Mouse (Mus musculus) heart, adult 8-10 months (tissue): Measurements from ENCODE around the gene Gm10697. TPM values are rescaled to one million over a fixed set of nuclear protein-coding genes. Genes with fewer than 3 reads are reported as not detected.
"Not testable (repeated sequence)": the region's sequence is repeated elsewhere in the genome, so short reads cannot be mapped to it uniquely, and the experiment has no call there.

Experiments
- DNase-seq: peaks from one replicate; pipeline ENCODE4 v3.0.0; 2022; ENCODE audit warnings: low spot score
- total RNA-seq, 4 experiments: library from RNA; stranded (reverse); gene quantifications; 2 replicates each; pipeline ENCODE4 v1.2.4; 2022

Gene Gm10697
- total RNA-seq, result not detected

DNA sequence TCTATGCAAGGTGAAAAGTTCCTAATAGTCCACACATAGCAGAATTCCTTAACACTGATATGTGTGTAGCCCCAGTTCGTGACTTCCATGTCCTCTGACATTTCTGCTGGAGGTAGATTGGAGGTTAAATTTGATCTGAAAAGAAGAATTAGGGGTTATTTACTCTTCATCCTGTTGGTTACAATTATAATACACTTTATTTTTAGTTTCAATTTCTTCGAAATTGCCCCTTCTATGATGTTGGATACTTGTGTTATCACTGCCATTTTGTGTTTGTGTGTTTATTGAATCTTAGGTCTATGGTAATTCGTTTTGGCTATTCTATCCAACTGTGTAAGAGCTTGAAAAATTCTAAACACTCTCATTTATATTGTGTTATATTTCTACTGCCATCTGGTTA is at the start of gene Gm10697:
Gene Gm10697 (minus strand): TSS at position 101 of the 400 bp plus-strand sequence.
- DNase-seq, result not testable (repeated sequence)

DNA sequence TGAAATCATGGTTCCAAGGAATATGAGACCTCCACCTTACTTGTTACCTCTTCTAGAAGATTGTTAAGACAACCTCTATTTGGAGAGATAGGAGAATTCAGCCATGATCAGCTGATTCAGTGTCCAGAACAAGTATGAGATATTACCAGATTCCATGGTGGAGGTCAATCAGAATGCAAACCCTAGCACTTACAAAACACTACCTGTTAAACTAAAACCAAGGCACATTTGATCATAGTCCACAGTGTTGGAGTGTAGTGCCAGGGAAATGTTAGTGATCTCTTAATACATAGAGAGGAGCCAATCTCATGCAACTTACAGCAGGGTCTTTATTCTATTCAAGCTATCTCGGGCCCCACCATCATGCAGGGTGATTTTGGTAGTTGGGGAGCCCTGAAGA is 42.6 kb upstream of the Gm10697 start:
- not testable (repeated sequence) for DNase-seq

DNA sequence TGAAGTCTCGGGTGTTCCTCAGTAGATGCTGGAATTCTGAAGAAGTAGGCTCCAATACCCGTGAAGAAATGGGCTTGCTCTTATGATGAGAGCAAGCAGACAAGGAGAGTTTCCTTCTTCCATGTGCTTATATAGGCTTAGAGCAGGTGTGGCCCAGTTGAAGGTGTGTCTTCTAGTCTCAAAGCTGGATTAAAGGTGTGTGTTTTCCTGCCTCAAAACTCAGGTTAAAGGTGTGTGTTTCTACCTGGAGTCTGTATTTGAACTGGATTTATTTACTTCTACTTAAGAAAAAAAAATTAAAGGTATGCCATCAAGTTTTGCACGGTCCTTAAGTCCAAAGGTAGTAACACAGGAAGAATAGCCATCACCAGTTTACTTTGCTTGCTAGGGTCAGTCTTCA is 17.7 kb downstream of the Gm10697 start, which contains the start of gene Gm9125:
Gene Gm9125 (minus strand): TSS at position 101 of the 400 bp plus-strand sequence.
- DNase-seq, result not testable (repeated sequence)

DNA sequence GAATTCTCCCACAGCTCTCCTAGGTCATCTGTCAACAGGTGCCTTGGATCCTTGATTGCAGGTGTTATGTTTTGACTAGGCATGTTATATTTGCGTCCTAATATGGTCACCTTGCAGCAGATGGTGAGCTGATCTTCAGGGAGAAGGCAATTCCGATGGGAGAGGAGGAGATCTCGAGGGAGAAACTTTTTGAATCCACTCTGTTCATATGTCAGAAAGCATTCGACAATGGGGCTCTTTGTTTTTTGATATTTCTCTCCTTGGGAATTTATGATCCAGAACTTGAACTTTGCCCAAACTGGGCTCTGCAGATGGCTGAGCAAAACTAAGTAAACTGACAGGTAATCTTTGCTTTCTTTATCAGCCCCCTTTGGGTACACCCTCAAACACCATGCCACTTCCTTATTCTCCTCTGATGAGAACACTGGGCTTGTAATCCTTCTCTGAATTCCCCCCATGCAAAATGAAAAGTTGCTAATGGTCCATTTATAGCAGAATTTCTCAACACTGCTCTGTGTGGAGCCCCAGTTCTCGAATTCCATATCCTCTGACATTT is 22.8 kb downstream of the Gm10697 start:
- DNase-seq, result not testable (repeated sequence)

DNA sequence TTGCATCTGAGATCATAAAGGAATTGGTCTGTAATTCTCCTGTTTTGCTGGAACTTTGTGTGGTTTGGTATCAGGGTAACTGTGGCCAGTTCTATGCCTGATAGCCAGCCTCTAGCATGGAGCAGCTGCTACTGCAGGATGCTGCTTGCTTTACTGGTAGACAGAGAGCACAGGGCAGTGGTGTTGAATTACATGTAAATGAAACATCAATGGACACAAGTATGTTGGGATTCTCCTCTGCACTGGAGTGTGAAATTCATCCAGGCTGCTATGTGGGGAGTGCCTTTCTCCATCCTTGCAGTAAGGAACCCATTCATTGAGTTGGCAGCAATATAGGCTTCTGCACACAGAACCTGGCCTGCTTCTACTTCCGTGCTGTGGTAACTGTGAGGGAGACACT is 34.2 kb downstream of the Gm10697 start:
- not testable (repeated sequence) for DNase-seq

DNA sequence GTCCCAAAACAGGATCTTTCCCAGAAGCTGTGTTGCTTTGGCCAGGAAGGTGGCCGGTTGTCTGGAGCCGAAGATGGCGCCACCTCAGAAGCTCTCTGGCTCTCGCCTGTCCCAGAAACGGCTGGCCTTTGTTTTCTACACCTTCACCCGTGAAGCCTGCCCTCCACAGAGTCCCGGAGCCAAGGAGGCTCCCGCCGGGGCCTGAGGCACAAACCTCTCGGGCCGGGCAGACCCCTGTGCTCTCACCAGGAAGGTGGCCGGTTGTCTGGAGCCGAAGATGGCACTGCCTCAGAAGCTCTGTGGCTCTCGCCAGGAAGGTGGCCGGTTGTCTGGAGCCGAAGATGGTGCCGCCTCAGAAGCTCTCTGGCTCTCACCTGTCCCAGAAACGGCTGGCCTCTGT is 38.0 kb downstream of the Gm10697 start:
- not testable (repeated sequence) for DNase-seq

Other genes starting within 250 kb of the Gm10697 start
- not detected for gene Tdpoz3, start 246.6 kb downstream of the Gm10697 start, total RNA-seq
- gene Gm9117, start 129.1 kb downstream of the Gm10697 start, total RNA-seq, result not detected
- gene Tdpoz5, start 111.3 kb downstream of the Gm10697 start, total RNA-seq, result not detected
- not detected for gene Gm9125, start 17.8 kb downstream of the Gm10697 start, total RNA-seq
- not detected for gene Gm10696, start 105.5 kb upstream of the Gm10697 start, total RNA-seq
- gene Gm5286, start 124.1 kb upstream of the Gm10697 start, total RNA-seq, result not detected
- not detected for gene Gm4778, start 191.4 kb upstream of the Gm10697 start, total RNA-seq
- gene Them4, start 237.4 kb upstream of the Gm10697 start, total RNA-seq, result 10 to 100 TPM; 13.2 to 15.4 (median 14.2) TPM